Mouse (Mus musculus): ENCODE data around the gene Psmd4. TPM values are rescaled to one million over a fixed set of nuclear protein-coding genes. Genes with fewer than 3 reads are reported as not detected.
A peak's percentile ranks its signal among the peaks of the same experiment; 100 is the strongest.
"Not testable (repeated sequence)": the region's sequence is repeated elsewhere in the genome, so short reads cannot be mapped to it uniquely, and the experiment has no call there.

Gene Psmd4
- total RNA-seq, 4 experiments from 2014 or later = 137 to 166 (median 159) TPM

GRCm38 (mm10) chr3:95025202-95025601 is 17.2 kb downstream of the Psmd4 start:
- DNase-seq (ENCODE audit: low spot score in 2 of 2) = no peak

DNA sequence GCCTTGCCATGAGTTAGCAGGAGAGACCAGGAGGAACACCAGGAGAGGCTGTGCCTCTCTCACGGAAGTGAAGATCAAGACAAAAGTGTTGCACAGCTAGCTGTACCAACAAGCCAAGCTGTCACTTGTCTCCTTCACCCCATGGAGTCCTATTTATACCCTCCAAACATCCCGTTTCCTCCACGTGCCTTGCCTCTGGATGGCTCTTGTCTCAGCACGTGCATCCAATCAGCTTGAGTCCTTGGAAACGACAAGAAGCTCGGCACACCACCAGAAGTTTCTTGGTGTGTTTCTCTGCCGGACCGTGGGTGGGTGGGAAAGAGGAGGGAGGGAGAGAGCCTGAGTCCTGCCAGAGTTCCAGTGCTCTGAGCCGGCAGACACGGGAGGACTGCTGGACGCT is 17.9 kb downstream of the Psmd4 start:
- DNase-seq (ENCODE audit: low spot score in 2 of 2) = no peak

DNA sequence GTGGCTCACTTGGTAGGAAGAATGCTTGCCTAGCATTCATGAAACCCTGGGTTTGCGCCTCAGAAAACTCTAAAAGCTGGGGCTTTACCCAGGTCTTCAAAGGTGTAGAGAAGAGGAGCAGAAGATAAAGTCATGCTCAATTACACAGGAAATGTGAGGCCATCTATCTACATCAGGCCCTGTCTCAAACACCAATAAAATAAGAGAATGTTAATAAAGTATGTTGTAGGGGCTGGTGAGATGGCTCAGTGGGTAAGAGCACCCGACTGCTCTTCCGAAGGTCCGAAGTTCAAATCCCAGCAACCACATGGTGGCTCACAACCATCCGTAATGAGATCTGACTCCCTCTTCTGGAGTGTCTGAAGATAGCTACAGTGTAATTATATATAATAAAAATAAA is 21.5 kb downstream of the Psmd4 start:
- not testable (repeated sequence) for DNase-seq (ENCODE audit: low spot score in 2 of 2)

- DNase-seq (ENCODE audit: low spot score in 2 of 2) = no peak
Observed at GRCm38 (mm10) chr3:95018741-95019140, 23.7 kb downstream of the Psmd4 start.

DNA sequence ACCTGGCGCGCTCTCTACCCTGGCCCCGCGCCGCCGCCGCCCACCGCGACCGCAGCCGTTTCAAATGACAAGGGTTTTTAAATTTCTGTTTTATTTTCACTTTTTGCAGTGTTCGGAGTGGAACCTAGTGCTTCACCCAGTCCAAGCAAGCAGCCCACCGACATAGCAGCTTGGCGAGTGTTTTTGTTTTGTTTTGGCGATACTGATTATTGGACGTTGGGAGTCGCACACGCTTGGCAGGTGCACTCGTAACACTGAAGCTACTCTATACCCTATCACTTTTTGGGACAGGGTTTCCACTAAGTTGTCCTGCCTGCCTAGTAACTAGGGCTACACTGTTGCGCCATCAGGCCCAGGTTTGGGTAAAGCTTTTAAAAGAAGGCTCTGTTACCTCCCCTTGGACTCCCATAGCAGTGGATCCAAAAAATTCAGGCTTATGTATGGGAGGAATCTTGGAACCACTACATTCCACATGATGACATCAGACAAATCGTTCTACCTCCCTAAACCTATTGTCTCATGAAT is 25.8 kb downstream of the Psmd4 start:
- DNase-seq (ENCODE audit: low spot score in 2 of 2) = no peak

DNA sequence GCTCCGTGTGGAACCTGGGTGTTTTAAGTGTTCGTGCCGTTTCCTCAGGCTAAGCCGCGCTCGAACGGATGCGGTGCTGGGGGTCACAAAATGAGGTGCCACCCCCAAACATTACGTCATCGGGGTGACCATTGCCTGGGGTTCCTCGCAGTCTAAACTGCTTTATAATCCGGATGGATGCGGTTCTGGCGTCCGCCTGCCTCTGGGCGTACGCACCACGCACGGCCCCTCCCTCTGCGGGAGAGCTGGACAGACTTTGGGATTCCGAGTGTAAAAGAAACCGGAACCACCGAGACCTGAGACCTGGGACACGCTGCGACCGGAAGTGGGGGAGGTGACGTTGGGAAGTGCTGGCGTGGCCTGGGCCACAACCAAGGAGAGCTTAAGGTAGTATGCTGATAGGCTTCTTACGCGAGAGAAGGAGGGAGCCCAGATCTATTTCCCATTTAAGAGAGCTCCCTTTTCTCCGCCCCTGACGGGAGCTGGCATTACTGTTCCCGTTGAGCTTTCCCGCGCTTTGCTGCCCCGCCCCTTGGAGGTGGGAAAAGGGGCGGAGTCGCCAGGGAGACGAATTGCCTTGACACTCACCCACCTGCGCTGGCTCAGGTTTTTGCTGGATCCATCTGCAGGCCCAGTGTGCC is 26.4 kb downstream of the Psmd4 start:
- DNase-seq (ENCODE audit: low spot score in 2 of 2) = peak; percentile 92 to 94

DNA sequence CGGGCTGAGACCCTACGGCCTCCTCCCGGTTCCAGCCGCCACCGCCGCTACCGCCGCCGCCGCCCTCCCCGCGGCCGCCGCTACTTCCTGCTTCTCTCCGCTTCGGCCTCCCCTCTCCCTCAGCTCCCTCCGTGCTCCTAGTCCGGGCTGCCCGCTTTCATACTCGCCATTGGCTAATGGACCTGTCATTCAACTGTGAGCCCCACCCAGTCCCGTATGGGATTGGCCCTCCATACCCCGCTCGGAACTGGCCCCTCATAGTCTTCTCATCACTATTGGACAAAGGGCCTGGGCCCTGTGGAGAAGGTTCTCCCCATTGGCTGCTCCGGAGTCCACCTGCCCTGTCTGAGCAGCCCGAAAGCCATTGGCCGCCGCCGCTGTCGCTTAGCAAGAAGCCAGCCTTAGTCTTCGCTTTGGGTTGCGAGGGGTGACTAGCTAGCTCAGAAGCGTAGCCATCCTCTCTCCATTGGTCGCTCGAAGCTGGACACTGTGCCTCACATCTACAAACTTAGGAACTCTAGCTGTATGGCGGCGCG is 27.0 kb downstream of the Psmd4 start, which contains the start of gene Zfp687:
Zfp687 (minus strand) TSS at position 112 of the 536 bp plus-strand sequence.
- peak; percentile 100 for DNase-seq (ENCODE audit: low spot score in 2 of 2)

DNA sequence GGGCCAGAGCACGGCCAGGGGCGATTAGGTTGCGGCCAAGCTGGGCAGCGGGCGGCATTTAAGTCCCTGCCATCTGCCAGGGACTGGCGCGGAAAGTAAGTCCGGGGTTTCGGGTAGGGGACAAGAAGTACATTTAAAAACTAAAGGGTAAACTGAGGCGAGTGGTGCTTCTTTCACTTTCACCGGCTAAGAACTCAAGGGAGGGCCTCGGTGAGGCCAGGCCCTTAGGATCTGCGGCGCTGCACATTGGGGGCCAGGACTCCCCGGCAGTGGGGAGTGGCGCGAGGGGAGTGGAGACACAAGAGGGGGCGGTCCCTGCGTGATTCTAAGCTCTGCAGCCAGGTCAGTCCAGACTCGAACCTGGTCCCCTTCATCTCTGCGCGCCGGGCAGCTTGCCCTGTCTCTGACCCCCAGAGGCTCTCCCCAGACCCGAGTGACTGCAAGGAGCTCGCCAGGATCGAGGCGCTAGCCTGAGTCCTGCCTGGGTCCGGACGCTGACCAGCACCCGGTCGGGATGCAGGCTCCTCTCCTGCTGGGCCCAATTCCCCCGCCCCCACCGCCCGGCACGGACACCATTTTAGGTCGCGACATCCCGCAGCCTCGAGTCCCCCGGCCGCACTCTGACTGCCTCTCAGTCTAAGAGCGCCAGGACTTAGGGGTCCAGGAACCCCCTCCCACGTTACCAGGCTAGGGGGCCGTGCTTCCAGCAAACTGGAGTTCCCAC is 27.8 kb downstream of the Psmd4 start:
- DNase-seq (ENCODE audit: low spot score in 2 of 2) = no peak

DNA sequence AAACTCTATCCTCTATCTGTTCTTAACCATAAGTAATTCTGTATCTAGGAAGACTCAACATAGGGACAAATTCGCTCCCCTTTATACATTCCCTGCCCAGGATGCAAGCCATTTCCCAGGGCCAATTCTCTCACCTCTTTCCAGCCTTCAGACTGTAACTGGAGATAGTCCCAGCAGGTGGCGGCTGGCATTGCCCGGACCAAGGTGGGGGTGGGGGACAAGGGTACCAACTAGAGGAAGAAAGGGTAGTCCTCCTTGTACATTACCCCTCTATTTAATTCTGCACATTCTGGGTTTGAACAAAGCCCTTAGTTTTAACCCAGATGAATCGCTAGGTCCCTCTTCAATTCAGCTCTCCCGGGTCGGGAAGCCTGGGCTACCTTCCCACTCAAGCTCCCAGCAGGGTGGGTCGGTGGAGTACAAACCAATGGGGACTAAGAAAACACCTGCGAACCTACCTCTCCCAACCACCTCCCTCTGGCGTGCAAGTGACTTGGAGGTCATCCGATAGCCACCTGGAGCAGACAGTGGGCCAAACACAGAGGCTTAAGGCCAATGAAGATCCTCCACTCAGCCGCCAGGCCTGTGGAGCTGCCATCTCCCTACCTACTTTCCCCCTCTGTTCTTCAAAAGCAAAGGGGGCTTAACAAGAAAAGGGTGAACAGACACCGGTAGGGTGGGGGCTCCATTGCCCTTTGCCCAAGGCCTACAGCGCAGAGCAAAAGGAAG is 28.6 kb downstream of the Psmd4 start:
- DNase-seq (ENCODE audit: low spot score in 2 of 2) = no peak

DNA sequence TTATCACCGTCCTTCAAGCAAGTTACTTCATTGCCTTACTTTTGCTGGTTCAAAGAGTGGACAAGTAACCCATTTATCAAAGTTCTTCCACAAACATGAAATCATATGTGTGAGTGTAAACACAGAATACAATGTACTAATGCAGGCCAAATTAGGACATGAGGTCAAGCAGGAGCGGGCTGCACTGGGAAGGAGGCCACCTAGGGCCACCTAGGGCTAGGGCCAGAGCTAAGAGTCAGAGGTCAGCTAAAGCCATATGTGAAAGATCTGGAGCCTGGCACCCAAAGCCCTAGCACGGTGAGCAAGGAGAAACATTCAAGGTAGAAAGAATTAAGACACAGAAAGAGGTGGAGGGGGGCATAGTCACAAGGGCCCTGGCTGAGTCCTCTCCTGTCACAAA is 29.4 kb downstream of the Psmd4 start:
- DNase-seq (ENCODE audit: low spot score in 2 of 2) = no peak

GRCm38 (mm10) chr3:95010396-95010795 is 32.0 kb downstream of the Psmd4 start:
- DNase-seq (ENCODE audit: low spot score in 2 of 2) = no peak

GRCm38 (mm10) chr3:95007706-95008105 is 34.7 kb downstream of the Psmd4 start:
- no peak for DNase-seq (ENCODE audit: low spot score in 2 of 2)

DNA sequence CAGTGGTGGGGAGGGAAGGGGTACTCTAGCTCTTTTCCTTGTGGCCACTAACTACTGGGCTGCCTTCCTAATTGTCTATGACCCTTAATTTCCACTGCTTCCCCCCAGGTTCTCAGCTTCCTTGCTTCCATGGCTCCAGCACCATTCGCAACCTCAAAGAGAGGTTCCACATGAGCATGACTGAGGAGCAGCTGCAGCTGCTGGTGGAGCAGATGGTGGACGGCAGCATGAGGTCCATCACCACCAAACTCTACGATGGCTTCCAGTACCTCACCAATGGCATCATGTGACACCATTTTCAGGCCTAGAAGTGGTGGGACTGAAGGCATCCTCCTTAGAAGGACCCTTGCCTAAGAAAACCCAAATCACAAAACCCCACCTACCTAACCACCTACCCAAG is 36.8 kb downstream of the Psmd4 start:
- DNase-seq (ENCODE audit: low spot score in 2 of 2) = no peak

DNA sequence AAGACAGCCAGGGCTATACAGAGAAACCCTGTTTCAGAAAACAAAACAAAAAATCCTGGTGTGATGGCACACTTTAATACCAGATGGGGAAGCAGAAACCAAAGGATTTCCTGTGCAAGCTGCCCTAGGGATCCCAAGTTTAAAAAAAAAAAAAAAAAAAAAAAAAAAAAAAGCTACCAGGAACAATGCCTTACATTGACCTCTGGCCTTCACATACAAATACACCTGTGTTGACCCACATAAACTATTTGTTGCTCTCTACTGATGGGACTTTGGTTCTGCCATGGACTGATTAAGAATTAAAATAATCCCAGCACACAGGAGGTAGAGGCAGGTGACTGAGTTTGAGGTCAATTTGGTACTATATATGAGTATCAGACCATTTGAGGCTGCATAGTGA is 39.1 kb downstream of the Psmd4 start:
- no peak for DNase-seq (ENCODE audit: low spot score in 2 of 2)

GRCm38 (mm10) chr3:95002569-95002968 is 39.8 kb downstream of the Psmd4 start:
- peak in 1 of 2 experiments; percentile 34 for DNase-seq (ENCODE audit: low spot score in 2 of 2)

DNA sequence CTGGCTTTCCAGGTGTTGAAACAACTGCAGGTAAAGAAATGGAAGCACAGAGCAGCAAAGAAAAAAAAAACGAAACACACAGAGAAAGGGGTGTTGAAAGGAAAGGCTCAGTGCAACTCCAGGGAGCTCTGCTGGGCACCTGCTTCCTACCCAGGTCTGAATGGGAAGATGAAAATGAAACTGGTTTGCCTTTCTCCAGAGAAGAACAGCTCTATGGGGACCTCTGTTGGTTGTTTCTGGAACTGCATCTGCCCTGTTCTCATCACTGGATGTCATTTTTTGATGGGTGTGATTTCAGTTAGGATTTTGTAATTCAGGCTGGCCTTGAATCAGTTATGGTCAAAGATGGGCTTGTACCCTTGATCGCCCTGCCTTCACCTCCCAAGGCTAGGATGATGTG is 45.5 kb downstream of the Psmd4 start:
- DNase-seq (ENCODE audit: low spot score in 2 of 2) = peak; percentile 46 to 84

GRCm38 (mm10) chr3:94989159-94989761 is 53.2 kb downstream of the Psmd4 start:
- DNase-seq (ENCODE audit: low spot score in 2 of 2) = no peak

GRCm38 (mm10) chr3:94987578-94987977 is 54.8 kb downstream of the Psmd4 start:
- DNase-seq (ENCODE audit: low spot score in 2 of 2) = no peak

DNA sequence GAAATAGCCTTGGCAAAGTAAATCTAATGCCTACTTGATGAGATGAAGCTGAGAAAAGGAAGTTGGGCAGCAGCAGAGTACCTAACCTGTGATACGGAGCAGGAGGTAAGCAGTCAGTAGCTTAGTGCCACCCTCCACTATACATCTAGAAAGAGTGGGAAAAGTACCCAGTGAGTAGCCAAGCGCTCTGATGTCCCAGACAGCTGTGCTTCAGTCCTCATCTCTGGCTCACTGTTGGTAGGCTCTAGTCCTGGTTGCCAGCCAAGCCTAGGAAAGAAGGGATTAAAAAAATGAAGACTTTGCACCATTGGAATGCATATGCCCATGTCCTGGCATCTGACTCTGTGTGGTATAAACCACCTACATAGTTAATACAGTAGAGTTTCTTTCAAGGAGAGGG is 56.9 kb downstream of the Psmd4 start:
- no peak for DNase-seq (ENCODE audit: low spot score in 2 of 2)

DNA sequence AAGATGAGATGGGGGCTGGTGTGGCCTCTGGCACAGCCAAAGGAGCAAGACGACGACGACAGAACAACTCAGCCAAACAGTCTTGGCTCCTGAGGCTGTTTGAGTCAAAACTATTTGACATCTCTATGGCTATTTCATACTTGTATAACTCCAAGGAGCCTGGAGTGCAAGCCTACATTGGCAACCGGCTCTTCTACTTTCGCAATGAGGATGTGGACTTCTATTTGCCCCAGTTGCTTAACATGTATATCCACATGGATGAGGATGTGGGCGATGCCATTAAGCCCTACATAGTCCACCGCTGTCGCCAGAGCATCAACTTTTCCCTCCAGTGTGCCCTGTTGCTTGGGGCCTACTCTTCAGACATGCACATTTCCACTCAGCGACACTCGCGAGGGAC is 58.1 kb downstream of the Psmd4 start:
- DNase-seq (ENCODE audit: low spot score in 2 of 2) = no peak

Data from layer of hippocampus, adult 8-10 months (tissue).